Mouse (Mus musculus) cerebellum, adult 18-20 months (tissue): ENCODE results near the gene Kri1.
"Not testable (repeated sequence)": the region's sequence is repeated elsewhere in the genome, so short reads cannot be mapped to it uniquely, and the experiment has no call there.

Source experiments
- DNase-seq, 2 experiments: peaks; one replicate each; pipeline ENCODE4 v3.0.0; 2021

Kri1 gene

GRCm38 (mm10) chr9:21273520-21274228 is 14.1 kb downstream of the Kri1 start:
- DNase-seq, result no peak

- no peak for DNase-seq
Measured at GRCm38 (mm10) chr9:21273094-21273493, 14.7 kb downstream of the Kri1 start.

GRCm38 (mm10) chr9:21272391-21272790 is 15.4 kb downstream of the Kri1 start:
- DNase-seq, result no peak

GRCm38 (mm10) chr9:21269590-21269989 is 18.2 kb downstream of the Kri1 start:
- DNase-seq, result not testable (repeated sequence)

GRCm38 (mm10) chr9:21268305-21268704 is 19.5 kb downstream of the Kri1 start:
- no peak for DNase-seq

- DNase-seq, result no peak
Measured at GRCm38 (mm10) chr9:21266889-21267288, 20.9 kb downstream of the Kri1 start.

GRCm38 (mm10) chr9:21265611-21266010 is 22.2 kb downstream of the Kri1 start:
- peak in 1 of 2 experiments; percentile 39 for DNase-seq

GRCm38 (mm10) chr9:21265000-21265561 is 22.7 kb downstream of the Kri1 start, which contains the start of gene Atg4d:
Atg4d (plus strand) TSS chr9:21265293.
- peak; percentile 99 to 100 for DNase-seq

- DNase-seq, result peak in 1 of 2 experiments; percentile 29
Measured at GRCm38 (mm10) chr9:21264272-21264999, 23.3 kb downstream of the Kri1 start.

GRCm38 (mm10) chr9:21261831-21262230 is 25.9 kb downstream of the Kri1 start:
- no peak for DNase-seq

GRCm38 (mm10) chr9:21260491-21261040 is 27.2 kb downstream of the Kri1 start:
- DNase-seq, result no peak

- not testable (repeated sequence) for DNase-seq
Measured at GRCm38 (mm10) chr9:21256349-21256748, 31.4 kb downstream of the Kri1 start.

GRCm38 (mm10) chr9:21254690-21255089 is 33.1 kb downstream of the Kri1 start:
- DNase-seq, result no peak

- DNase-seq, result no peak
Measured at GRCm38 (mm10) chr9:21251116-21251735, 36.5 kb downstream of the Kri1 start.

- no peak for DNase-seq
Measured at GRCm38 (mm10) chr9:21250509-21250908, 37.3 kb downstream of the Kri1 start.

- DNase-seq, result no peak
Measured at GRCm38 (mm10) chr9:21249629-21250508, 37.9 kb downstream of the Kri1 start.

GRCm38 (mm10) chr9:21248326-21248725 is 39.4 kb downstream of the Kri1 start, which contains the start of gene S1pr5:
S1pr5 (minus strand) TSS chr9:21248443.
- peak; percentile 40 to 41 for DNase-seq

- no peak for DNase-seq
Measured at GRCm38 (mm10) chr9:21246342-21246741, 41.4 kb downstream of the Kri1 start.

- DNase-seq, result no peak
Measured at GRCm38 (mm10) chr9:21245113-21245487, 42.7 kb downstream of the Kri1 start.

- DNase-seq, result peak; percentile 67 to 83
Measured at GRCm38 (mm10) chr9:21244428-21245112, 43.2 kb downstream of the Kri1 start.

- DNase-seq, result peak in 1 of 2 experiments; percentile 86
Measured at GRCm38 (mm10) chr9:21243826-21244427, 43.8 kb downstream of the Kri1 start.
